Mouse (Mus musculus): ENCODE results near the gene Prr15l.

The Prr15l gene

DNA sequence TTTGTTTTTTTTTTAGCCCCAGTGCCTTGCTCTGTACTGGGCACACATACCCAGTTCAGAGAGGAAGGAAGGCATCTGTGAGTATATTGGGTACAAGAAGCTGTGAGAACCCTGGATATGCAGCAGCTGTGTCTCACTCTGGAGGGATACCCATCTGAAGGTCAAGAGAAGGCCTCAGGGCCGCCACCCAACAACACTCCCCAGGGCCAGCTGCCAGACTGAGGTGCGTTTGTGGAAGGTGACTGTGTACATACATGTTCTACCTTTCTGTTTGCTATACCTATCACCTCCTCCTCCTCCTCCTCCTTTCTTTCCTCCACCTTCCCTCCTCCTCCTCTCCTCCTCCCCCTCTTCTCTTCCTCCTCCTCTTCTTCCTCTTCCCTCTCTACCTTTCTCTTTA lies at the start of gene Prr15l:
Prr15l (plus strand) TSS at position 17 of the 400 bp plus-strand sequence.
- no peak for DNase-seq (ENCODE audit: low spot score in 2 of 2)

DNA sequence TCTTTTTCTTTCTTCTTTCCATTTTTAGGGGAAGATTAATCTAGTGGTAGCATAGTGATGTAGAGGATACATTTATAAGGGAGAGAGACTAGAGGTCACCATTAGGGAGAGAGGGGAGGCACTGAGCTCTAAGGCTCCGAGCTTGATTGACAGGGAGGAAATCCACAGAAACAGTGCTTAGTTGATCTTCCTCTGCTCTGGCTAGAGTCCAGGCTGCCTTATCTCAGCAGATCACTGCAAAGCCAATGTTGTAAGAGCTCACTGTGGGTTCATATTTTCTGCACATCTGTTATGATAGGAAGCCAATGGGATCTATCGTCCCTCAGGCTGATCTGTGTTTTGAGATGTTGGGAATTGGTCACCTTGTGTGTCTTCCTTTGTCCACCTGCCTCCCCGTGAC lies 49.2 kb upstream of the Prr15l start:
- DNase-seq (ENCODE audit: low spot score in 2 of 2), result no peak

DNA sequence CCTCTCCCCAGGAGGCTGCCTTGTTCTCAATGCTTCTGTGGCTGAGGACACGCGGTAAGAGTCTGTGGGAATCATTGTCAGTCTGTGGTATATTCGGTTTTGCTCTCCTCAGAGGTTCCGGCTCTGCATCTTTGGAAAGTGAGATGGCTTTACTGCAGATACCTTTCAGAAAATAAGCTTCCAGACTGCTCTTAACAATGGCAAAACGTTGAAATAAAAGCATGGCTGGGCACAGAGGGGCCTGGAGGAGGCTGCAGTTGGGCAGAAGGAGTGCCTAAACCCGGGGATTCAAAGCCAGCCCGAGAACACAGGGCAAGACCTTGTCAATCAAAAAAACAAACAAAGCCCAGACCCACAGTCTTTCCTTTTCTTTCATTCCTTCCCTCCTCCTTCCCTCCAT lies 48.5 kb upstream of the Prr15l start:
- DNase-seq (ENCODE audit: low spot score in 2 of 2), result no peak

DNA sequence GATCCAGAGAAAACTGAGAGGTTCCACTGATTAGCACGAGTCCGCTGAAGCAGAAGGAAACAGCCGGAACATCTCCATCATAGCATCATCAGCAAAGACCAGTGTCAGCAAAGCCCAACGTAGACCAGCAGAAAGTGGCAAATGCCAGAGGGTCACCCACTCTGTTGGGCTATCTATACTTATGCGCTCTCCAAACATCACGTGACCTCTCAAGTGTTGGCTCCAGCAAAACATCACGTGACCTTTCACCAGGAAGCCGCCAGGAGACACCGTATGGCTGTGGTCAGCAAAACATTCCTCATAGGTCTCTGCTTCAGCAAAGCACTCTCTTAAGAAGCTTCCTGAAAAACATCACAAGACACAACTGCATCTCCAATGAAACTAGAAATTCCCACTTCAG lies 47.6 kb upstream of the Prr15l start:
- DNase-seq (ENCODE audit: low spot score in 2 of 2), result no peak

DNA sequence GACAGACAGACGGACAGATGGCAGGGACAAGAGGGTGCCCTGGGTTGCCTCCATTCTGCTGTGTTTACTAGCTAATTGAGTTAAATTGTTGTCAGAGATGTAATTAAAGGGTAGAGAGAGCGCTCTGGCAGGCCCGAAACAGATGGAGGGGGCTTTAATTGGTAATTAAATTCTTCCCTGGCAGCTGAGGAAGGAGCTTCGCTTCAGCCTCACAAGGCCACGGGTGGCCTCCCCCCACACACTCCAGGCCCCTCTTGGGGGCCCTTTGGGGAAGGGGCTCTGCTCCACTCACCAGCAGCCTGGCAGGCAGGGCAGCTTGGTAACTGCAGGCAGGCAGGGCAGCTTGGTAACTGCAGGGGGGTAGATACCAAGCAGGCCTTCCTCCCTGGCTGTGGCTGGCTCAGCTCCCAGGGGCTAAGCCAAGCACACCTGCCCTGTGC lies 42.0 kb upstream of the Prr15l start:
- no peak for DNase-seq (ENCODE audit: low spot score in 2 of 2)

DNA sequence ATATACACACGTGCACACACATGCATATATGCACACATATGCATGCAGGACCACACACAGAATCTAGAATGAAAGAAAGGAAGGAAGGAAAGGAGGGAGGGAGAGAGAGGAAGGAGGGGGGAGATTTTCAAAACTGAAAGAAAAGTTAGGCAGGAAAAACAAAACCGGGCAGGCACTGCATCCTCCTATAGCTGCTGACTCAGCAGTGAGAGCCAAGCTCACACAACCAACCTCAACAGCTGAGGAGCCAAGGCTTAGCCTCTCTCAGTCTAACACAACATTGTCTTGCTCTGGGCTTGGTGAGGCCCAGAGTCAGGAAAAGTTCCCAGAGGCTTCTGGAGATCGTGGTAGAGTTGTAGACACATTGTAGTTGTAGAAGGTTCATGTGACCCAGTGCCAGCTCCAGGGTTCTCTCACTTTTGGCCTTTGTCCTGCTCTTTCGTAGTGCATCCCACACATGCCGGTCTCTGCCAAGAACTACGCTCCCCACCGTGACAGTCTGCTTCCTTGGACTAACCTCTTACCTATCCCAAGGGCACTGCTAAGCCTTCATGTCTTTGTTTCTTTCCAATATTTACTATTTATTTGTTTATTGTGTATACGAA lies 40.9 kb upstream of the Prr15l start:
- DNase-seq (ENCODE audit: low spot score in 2 of 2), result no peak

DNA sequence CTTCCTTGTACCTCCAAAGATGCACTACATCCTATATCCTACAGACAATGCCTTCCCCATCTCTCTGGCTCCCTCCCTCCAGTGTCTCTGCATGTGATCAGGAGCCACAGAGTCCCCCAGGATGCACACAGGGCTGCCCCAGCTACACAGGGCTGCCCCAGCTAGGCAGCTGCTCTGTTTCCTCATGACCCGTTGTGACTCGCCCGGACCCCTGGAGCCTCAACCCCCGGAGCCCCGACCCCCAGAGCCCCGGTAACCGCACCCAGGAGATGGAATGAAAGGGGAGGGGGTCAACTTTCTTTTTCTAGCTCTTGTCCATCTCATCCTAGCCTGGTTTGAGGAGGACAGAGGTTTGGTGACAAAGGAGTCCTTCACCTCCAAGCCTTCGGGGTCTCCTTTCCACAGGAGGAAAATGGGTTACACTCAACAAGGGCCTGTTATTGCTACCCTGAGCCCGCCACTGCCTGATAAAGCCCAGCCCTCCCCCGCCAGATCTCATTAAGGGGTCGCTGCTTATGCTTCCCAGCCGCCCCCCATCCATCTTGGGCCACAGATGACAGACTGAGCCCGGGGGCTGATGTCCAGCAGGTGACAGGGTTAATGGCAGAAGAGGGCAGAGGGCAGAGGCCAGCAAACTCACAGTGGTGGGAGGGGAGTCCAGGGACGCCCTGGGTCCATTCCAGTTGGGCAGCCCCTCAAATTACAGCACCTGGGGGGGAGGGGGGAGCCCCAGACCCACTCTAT lies 35.9 kb upstream of the Prr15l start:
- DNase-seq (ENCODE audit: low spot score in 2 of 2), result no peak

DNA sequence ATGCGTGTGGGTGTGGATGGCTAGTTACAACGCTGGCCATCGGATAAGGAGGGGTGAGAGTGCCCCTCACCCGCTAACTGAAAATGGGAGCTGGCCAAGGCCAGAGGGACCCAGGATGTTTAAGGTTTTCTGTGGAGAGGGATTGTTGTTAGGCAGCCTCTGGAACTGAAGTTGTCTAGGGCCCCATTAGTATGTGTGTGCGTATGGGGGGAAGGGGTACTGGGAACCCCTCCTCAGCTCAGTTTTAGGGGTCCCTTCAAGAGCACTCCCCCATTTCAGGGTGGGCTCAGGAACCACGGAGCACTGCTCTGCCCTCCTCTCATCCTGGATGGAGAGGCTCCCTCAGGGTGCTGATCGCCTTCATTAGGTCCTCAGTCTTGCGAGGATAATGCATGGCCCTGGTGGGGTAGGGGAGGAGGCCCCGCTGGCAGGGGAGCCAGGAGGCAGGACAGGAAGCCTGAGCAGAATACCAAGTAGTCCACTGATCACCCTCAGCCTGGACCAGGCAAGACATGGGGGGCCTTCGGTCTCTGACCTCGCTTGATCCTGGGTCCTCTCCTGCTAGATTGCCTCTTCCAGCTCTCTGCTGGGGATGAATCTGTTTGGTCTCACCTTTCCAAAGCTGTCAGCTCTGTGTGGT lies 34.6 kb upstream of the Prr15l start:
- no peak for DNase-seq (ENCODE audit: low spot score in 2 of 2)

DNA sequence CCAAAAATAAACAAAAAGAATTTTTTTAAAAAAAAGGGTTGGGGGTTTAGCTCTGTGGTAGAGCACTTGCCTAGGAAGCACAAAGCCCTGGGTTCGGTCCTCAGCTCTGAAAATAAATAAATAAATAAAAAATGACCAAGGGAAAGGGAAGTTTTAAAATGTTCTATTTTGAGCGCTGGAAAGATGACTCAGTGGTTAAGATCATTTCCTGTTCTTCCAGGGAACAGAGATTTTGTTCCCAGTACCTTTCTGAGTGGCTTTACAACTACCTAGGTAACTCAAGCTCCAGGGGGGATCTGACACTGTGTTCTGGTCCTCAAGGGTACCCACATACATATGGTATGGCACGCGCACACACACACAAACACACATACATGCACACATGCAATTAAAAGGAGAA lies 32.0 kb upstream of the Prr15l start:
- DNase-seq (ENCODE audit: low spot score in 2 of 2), result no peak

DNA sequence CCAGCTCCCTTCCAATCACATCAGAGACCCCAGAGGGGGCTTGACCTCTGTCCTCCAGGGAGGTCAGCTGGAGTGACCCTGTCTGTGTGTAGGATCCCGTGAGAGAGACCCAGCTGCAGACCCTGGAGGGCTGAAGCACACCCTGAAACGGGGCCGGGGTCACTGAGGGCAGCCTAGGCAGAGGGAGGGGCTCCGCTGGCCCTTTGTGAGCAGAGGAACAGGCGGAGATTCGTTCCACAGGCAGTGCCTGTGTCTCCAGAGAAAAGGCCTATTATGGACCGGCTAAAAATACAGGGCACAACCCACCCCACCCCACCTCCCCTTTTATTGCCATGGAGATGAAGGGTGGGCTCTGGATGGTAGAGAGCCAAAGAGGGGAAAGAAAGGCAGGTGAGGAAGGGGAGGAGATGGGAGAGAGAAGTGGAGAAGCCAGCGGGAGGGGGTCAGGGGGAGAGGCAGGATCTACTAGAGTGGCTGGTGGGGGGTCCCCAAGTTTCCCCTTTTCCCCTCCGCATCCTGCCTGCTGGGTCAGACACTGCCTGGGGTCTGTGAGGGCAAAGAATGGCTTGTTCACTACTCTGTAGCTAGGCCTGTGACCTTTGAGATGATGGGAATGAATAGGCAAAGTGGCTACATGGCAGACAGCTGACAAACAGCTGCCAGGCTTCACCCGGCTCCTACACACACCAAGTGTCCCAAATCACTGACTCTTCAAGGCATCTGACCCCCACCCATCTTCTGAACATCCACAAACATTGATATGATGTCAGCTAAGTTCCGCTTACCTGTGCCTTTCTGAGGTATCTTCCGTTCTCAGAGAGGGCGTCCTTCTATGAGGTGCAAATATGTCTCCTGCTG lies 28.2 kb upstream of the Prr15l start:
- DNase-seq (ENCODE audit: low spot score in 2 of 2), result no peak

DNA sequence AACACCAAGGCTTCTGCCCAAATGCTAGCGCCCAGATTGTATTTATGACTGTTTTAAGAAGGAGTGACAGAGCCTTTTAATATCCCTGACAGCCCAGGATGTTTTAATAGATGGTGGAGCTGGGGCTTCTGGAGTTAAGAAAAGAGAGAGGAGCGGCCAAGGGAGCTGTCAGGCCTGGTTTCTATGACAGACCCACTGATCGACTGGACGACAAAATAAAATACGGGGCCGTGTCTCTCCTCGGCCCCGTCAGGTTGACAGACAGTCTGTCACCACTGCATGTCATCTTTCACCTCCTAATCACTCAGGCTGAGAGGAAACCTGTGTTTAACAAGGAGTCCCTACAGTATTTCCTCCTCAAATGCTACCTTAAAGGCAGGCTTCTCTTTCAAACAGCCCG lies 26.6 kb upstream of the Prr15l start:
- no peak for DNase-seq (ENCODE audit: low spot score in 2 of 2)

DNA sequence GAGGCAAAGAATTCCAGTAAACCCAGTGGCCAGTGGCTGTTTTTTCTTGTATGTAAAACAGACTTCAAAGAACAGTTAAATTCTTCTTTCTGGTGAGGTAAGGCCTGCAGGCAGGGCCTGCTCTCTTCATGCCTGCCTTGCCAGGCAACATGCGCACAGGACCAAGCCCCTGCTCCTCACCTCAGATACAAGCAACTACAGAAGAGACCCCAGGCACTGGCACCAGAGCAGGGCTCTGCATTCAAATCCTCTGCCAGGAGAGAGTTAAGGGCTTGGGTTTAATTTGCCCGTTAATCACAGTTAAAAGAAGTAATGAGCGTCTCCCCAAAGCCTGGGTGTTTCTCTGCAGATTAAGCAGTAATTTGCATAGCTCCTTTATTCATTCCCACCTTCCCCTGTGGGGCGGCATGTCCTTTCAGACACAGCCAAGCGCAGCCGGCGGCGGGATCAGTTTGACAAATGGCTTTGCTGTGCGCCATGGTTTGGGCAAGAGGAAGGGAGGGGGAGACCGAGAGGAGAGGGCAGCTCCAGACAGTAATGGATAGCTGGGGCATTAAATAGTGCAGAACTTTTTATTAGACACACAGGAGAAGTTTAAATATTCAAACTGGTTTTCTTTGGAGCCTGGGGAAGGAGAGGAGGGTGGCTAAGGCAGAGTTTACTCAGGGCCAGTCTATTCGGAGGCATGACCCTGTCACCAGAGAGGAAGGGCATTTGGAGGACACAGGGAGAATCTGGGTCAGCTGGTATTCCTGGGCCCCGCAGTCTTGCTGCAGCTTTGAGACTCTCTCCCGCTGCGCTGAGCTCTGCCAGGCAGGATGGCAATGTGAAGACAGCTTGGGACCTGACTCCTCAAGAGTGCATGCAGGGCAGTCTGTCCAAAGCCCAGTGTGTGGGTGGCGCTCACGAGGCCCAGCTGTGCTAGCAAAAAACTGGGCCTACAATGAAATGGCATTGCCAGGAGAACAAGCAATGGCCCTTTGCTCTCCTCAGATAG lies 25.0 kb upstream of the Prr15l start:
- DNase-seq (ENCODE audit: low spot score in 2 of 2), result no peak

DNA sequence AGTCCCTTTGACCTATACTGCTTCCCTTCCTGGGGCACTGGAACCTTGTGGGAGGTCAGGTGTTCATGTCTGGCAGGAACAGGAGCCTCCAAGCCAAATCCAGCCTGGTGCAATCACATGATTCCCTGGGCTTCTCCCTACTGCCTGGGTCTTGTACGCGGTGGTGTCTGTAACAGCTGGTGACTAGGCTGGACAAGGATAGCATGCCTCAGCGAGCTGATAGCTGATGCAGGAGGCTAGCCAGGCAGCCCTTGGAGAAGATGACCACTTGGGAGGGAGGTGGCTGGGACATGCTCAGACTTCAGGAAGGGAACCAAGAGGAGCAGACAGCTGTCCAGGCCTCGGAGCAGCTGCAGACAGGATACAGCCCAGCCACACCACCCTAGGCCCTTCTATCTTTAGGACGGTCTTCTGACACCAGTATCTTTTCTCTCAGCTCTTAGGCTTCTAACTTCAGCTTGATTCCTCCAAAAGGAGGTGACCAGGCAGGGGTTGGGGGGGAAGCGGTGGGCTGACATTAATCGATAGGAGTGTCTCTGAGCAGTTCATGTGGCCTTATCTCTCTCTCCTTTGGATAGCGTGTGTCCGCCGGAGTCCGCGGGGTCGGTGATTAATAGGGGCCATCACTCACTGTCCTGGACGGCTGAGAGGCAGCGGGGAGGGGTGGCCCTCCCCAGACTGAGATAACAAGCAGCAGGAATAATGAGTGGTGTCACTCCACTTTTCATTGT lies 21.3 kb upstream of the Prr15l start:
- no peak for DNase-seq (ENCODE audit: low spot score in 2 of 2)

DNA sequence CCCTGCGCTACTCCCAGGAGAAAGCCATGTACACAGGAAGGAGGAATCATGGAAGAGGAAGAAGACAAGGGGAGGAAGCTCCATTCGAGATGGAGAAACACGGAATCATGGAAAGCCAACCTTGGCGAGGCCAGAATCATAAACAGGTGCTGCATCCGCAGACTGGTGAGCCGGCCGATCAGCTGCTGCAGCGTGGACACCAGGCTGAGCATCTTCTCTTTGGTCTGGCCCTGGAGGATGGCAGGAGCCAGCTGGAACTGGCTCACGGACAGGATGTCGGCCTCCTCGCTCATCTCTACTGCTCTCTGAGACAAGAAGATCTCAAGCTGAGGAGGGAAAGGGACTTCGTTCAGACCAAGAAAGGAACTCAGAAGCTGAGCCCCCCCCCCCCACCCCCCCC lies 19.3 kb upstream of the Prr15l start:
- DNase-seq (ENCODE audit: low spot score in 2 of 2), result no peak

DNA sequence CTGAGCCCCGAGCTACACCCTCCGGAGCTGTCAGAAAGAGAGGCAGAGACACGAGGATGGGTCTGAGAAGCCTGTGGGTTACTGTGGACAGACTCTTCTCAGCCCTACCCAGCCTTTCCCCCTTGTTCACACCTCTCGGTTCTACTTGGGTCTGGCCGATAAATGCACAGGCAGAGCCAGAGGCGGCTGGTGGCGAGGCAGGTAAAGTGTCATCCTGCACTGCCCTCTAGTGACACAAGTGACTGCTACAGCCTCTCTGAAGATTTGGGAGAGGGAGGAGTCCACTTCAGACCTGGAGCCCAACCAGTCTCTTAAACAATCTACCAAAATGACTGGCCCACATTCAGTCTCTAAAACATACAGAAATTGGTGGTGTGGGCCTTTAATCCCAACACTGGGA lies 17.9 kb upstream of the Prr15l start:
- DNase-seq (ENCODE audit: low spot score in 2 of 2), result peak; percentile 52 to 76

DNA sequence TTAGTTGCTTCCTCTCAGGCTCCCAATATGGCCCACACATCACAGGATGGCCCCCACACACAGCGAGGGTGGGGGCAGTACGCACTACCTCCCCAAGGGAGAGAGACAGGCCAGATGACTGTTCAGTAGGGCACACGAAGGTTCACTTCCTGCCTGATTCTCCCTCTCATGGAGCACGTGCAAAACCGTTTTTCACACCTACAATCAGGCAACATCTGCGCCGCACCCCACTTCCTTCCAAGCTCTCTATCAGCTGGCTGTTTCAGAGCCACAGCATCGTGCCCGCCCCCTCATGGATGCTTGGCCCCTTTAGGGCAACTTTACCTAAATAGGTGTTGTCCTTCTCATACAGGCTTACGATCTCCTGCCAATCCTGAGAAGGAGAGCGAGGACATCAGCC lies 15.2 kb upstream of the Prr15l start:
- DNase-seq (ENCODE audit: low spot score in 2 of 2), result peak; percentile 53 to 65

DNA sequence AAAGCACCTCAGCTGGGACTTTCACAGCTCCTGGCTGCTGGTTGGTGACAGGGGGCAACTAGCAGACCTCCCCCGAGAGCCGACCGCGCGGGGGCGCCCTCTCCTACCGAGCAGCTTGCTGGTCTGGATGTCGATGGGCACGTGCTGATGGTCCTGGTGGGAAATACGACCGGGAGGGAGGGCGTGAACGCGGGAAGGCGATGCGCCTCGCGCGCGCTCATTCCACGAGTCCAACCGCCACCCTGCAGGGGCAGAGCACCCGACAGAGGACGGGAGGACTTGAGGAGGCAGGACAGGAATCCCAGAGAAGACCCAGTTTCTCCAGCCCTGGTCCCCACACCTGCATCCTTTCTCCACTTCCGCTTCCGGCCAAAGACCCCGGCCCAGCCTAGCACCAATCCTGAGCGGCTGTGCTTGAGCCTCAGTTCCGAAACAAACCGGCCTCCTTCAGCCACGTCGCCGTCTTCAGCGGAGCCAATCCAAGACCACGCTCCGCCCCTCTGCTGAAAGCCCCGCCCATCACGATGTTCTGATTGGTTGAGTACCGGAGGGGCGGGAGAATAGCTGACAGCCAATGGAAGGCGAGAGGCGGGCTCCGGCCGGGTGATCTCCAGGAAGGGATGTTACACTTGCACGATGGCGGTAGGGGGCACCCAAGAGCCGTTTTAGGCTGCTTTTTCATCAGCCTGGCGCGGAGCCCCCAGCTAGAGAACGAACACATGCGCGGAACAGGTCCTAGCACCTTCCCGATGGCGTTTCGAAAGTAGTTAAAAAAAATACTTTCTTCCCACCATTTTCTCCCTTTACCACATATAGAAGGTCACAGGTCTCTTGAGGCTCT lies 11.6 kb upstream of the Prr15l start, which contains the start of gene Cdk5rap3:
Cdk5rap3 (minus strand) TSS at position 453 of the 841 bp plus-strand sequence.
- peak; percentile 100 for DNase-seq (ENCODE audit: low spot score in 2 of 2)

DNA sequence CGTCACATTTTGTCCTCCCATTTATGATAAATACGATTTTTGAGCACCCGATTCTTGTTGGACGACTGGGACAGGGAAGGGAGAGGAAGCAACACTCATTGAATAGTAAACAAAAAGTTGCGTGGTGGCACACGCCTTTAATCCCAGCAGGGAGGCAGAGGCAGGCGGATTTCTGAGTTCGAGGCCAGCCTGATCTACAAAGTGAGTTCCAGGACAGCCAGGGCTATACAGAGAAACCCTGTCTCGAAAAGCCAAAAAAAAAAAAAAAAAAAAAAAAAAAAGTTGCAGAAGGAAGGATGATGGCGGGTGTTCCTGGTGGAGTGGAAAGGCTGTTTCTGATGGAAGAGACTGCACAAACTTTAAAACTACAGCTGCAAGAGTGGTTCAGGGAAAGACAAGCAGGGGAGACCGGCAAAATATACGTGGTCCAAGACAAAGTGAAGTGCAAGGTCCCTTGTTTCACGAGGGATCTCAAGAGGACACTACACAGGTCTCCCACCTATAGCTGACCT lies 11.0 kb upstream of the Prr15l start:
- DNase-seq (ENCODE audit: low spot score in 2 of 2), result no peak

DNA sequence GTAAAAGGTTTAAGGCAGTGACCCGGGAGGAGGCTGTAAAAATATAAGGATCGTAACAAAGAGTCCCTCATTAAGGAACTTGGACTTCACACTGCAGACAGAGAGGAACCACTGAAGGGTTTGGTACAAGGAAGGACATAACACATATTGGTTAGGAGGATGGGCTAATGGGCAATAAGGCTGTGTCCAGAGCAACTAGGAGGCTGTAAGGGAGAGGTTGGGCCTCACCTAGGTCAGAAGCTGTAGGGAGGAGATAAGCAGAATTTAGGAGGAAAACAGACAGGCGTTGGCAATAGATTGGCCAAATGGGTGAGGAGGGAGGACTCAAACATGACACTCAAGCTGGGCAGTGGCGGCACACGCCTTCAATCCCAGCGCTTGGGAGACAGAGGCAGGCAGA lies 10.5 kb upstream of the Prr15l start:
- DNase-seq (ENCODE audit: low spot score in 2 of 2), result no peak
